Mouse (Mus musculus) bone marrow, adult 2 months (tissue): Measurements from ENCODE around the gene Xrcc4. TPM values are rescaled to one million over a fixed set of nuclear protein-coding genes. Genes with fewer than 3 reads are reported as not detected.
"Not testable (repeated sequence)": the region's sequence is repeated elsewhere in the genome, so short reads cannot be mapped to it uniquely, and the experiment has no call there.

ENCODE experiments used
- H3K27ac ChIP-seq: fragments of 200-500 bp; 2 replicates; pipeline ENCODE4 v1.5.1; 2012; ENCODE audit warnings: low read depth, mild to moderate bottlenecking, control low read depth, inconsistent platforms, low read length; ENCODE audit not compliant: control insufficient read depth, poor library complexity, insufficient read depth
- H3K4me1 ChIP-seq: fragments of 200-500 bp; 2 replicates; pipeline ENCODE4 v1.6.1; 2011; ENCODE audit warnings: low read length; ENCODE audit not compliant: control insufficient read depth, insufficient read depth
- H3K4me3 ChIP-seq: fragments of 200-500 bp; replicated peaks from 2 replicates; pipeline ENCODE3; 2011; ENCODE audit warnings: mild to moderate bottlenecking, low read depth, low read length, control low read depth; ENCODE audit not compliant: control insufficient read depth
- CTCF ChIP-seq: fragments of 200-500 bp; IDR thresholded peaks from 2 replicates; pipeline ENCODE4 v1.5.1; 2011; ENCODE audit warnings: low read length, control low read depth; ENCODE audit not compliant: control insufficient read depth, insufficient read depth
- POLR2A ChIP-seq: fragments of 200-500 bp; IDR thresholded peaks from 2 replicates; pipeline ENCODE4 v1.6.1; 2011; ENCODE audit warnings: low read depth, mild to moderate bottlenecking, control low read depth, low read length, borderline replicate concordance; ENCODE audit not compliant: control insufficient read depth
- WGBS: fragments of 180-500 bp; shearing (Covaris S2); methylation state at CpG from one replicate; pipeline ENCODE4 v1.1.7; 2018; 5-methylcytosine and 5-hydroxymethylcytosine counted together
- polyA plus RNA-seq: library from polyadenylated mRNA; stranded (reverse); fragments of >200 nt; gene quantifications from 2 replicates; pipeline ENCODE4 v1.2.4, GENCODE M21; 2011; ENCODE audit warnings: low replicate concordance; ENCODE audit not compliant: missing spikeins, insufficient read depth, insufficient read length

Xrcc4 gene
- polyA plus RNA-seq = 4.1 and 4.5 TPM in 2 replicates

DNA sequence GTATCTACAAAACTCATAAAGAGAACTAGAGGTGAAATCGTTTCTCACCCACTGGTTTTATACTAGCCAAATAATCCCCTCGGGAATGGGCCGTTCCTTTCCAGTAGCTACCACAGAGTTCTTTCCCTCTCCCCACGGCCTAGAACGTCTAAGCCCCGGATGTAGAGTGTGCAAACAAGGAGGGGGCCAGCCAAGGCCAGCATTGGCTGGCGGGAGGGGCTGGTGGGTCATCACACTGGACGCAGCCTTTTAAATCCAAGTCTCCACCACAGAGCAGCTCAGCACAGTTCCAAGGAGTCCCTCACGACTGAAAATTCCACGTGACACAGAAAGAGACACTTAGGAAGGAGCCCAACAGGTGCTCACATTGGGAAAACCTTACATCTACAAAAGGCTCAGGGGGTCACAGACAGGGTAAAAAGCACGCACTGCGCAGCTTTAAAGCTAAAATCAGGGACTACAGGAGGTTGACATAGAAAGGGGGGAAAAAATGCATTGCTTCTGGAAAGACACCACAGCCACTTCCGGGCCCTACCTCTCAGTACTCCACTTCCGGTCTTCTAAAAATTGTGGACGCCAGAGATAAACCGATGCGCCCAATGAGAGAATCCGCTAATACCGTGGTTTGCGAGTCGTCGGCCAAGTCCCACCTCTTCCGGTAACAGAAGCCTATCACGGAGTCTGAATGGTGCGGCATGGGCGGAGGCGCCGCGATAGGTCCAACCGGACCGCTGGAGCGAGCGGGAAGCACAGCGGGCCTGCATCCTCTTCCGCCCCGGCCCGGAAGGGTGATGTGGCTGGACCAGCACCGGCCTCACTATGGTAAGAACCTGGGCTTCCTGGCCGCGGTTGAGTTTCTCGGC, at the start of gene Xrcc4, which contains the start of gene Tmem167:
Gene Xrcc4 (minus strand): TSS at position 647 of the 863 bp plus-strand sequence.
Gene Tmem167 (plus strand): TSS at position 162 of the 863 bp plus-strand sequence.
- 2% methylated on average over 41 of the region's 41 CpGs for WGBS
- H3K4me3 ChIP-seq = peak within 1 kb of the TSS; percentile 99
- H3K27ac ChIP-seq = peak within 1 kb of the TSS; percentile 76
- TF ChIP-seq POLR2A = peak; percentile 63; the same call in 1 of the 2 replicates
- no peak for TF ChIP-seq CTCF
- no peaks in the 10 kb centered on the region for H3K4me1 ChIP-seq

DNA sequence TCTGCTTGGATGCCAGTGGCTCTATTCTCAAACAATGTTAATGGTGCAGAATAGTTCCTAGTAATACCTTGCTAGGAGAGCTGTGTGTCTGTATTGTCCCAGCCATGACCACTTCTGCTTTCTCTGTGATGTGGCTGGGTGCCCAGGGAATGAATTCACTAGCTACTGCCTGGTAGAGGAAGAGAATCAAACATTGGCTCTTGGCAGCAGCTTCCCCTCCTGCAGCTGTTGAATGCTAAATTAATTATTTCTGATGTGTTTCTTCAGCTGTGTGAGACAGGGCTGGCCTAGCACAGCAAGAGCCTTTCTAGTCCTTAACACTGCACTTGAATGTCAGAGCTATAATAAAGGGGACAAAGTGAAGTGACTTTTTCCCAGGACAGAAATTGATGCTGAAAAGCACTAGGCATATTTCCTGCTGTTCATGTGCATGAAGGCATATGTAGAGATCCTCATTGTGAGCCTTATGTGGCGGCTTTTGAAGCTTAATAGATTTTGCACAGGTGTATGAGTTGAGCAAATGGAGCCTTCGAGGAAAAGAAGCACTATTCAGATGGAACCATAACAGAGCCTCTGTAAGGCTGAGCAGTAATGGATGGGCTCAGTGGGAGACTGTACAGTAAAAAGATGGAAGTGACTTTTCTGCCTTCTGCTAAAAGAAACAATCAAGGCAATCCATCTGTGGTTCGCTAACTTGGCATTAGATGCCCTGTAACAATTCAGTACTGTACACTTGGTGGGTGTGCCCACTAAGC, 46.9 kb upstream of the Xrcc4 start:
- 69% methylated on average over 3 of the region's 3 CpGs for WGBS

GRCm38 (mm10) chr13:90111681-90112080, 22.3 kb upstream of the Xrcc4 start:
- TF ChIP-seq CTCF (no peak), POLR2A (no peak)
- Histone ChIP-seq H3K27ac (no peak overlapping the region), H3K4me1 (no peaks in the 10 kb centered on the region), H3K4me3 (no peak overlapping the region)
- 75% methylated on average over 1 of the region's 1 CpGs for WGBS

More for the DNA sequence above, 46.9 kb upstream of the Xrcc4 start:
- TF ChIP-seq CTCF (no peak), POLR2A (no peak)
- no peak overlapping the region for H3K4me3 ChIP-seq
- H3K4me1 ChIP-seq = no peaks in the 10 kb centered on the region
- H3K27ac ChIP-seq = no peak overlapping the region

DNA sequence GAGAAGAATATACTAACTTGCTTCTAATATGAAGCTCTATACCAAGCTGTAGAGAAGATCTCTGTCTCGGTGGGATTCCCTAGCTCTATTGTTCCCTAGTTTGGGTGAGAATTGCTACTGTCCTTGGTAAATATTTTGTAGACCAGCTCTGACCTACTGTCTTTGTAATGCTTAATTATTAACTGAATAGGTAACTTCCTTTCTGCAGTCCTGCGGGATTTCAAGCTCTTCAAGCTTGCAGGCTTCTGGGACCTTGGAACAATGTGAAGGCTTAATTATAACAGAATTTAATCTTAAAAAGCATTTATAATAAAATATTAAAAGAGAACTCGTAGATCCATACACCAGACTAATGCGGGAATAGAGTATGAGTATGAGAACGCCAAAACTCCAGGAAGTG, 19.3 kb upstream of the Xrcc4 start:
- H3K4me3 ChIP-seq, H3K27ac ChIP-seq, H3K4me1 ChIP-seq: not testable (repeated sequence)
- 94% methylated on average over 5 of the region's 5 CpGs for WGBS

DNA sequence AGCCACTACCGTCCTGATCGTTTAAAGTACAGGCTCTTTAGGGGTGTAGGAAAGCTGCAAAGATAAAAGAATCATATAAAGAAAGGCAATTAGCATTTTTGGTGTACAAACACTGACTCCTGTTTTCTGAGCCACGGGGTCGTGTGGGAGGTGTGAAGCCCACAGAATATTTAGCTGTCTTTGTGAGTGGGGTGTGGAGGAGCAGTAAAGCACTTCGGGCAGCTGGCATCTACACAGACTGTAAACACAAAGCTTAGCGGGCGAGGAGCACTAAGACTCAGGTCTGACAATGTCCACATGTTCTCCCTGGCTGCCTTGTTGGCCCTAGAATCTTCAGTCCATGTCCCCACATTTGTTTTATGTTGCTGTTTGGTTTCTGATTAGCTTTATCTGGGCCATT, 16.7 kb upstream of the Xrcc4 start:
- H3K4me1 ChIP-seq = no peaks in the 10 kb centered on the region
- WGBS = 89% methylated on average over 7 of the region's 7 CpGs
- no peak overlapping the region for H3K27ac ChIP-seq
- no peak overlapping the region for H3K4me3 ChIP-seq
- TF ChIP-seq CTCF = no peak
- TF ChIP-seq POLR2A = no peak

GRCm38 (mm10) chr13:90101514-90101913, 12.1 kb upstream of the Xrcc4 start:
- no peak overlapping the region for H3K27ac ChIP-seq
- H3K4me1 ChIP-seq = no peaks in the 10 kb centered on the region
- TF ChIP-seq CTCF (no peak), POLR2A (no peak)
- H3K4me3 ChIP-seq = no peak overlapping the region

GRCm38 (mm10) chr13:90089825-90090183, 396 bp upstream of the Xrcc4 start:
- WGBS = under 1% methylated on average over 27 of the region's 27 CpGs
- Histone ChIP-seq H3K4me1 (no peaks in the 10 kb centered on the region), H3K27ac (peak overlapping the region; percentile 76), H3K4me3 (peak overlapping the region; percentile 99)
- TF ChIP-seq CTCF (no peak), POLR2A (no peak)

DNA sequence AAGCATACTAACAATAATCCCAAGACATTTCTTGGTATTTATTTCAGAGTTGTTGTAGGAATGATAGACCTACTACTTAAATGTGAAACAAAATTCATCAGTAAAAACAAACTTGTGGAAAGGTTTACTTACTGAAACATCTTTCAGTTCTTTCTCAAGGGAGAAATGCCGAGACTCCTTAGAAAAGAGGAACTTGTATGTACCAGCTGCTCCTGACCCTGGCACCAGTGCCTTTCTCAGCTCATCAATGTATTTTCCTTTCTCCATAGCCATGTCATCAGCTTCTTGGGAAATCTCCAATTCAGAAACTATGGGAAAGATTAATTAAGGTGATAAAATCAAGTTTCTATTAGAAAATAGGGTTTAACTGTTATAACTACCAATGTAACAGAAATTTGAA, 27.5 kb downstream of the Xrcc4 start:
- Histone ChIP-seq H3K4me1 (no peaks in the 10 kb centered on the region), H3K27ac (no peak overlapping the region), H3K4me3 (no peak overlapping the region)
- no peak for TF ChIP-seq CTCF
- TF ChIP-seq POLR2A = no peak
- WGBS = 14% methylated on average over 1 of the region's 1 CpGs
